Mouse (Mus musculus) urinary bladder, postnatal 4 days (tissue): ENCODE data around the gene Gm15140.
"Not testable (repeated sequence)": the region's sequence is repeated elsewhere in the genome, so short reads cannot be mapped to it uniquely, and the experiment has no call there.

Experiments
- DNase-seq, 2 experiments: peaks; one replicate each; pipeline ENCODE4 v3.0.0; 2021 to 2022; ENCODE audit warnings: low spot score in 2 of 2

Gm15140 gene

DNA sequence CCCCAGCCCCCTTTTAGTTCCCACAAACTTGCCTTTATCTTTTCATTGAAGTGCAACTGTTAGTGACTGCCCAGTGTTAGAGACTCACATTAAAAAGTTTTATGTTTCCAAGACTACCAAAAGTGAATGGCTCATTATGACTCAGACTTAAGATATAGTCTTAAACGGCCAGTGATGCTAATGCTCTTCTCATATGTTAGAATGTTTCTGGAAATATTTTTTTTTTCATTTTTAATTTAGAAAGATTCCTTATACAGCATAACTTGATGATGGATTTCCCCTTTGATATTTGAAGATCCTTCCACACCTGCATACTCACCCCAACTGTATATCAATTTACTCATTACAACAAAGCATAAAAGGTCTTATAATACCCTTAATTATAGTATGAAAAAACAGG, at the start of gene Gm15140:
TSS of gene Gm15140 (minus strand) at position 101 of the 400 bp plus-strand sequence.
- not testable (repeated sequence) for DNase-seq
